Mouse (Mus musculus): ENCODE data around the gene Ubxn11.

GRCm38 (mm10) chr4:134165024-134165423 is 62.7 kb downstream of the Ubxn11 start:
- TF ChIP-seq POLR2A (IDR thresholded peaks at IDR 0.05; ENCODE audit: borderline replicate concordance, extremely low read depth, low read depth, low read length) (peak; percentile 5; the same call in 1 of the 2 replicates), CTCF (IDR thresholded peaks at IDR 0.05; ENCODE audit: insufficient read depth, low read length) (no peak)
